Mouse (Mus musculus): ENCODE data around the gene Brsk2.

The Brsk2 gene

GRCm38 (mm10) chr7:142035048-142035811, 85.7 kb downstream of the Brsk2 start:
- DNase-seq, result peak; percentile 27

DNA sequence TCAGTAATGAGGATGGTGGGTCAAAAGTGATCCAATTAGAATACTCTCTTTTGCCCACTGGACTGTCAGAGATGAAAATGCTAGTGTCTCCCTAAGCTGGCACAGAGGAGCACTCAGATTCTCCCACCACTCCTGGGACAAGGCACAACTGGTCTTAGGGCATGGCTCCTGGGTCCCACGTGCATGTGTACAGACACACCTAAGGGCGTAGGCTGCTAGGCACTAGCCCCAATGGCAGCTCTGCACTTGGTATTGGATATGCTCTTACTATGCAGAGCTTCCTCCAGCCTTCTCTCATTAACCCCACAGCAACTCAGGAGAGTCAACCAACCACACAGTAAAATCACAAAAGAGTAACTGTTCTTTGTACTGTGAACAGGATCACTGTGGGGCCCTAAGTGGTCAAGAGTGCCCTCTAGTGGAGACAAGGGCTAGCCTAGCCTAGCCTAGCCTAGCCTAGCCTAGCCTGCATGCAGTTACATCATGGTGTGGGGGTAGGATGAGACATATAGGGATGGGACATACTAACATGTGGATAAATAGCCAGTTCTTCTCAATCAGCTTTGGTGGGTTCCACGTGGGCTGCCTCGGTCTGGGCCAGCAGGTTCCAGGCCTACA, 88.1 kb downstream of the Brsk2 start:
- peak; percentile 82 for DNase-seq

- peak; percentile 55 for DNase-seq
These were observed 91.2 kb downstream of the Brsk2 start for GRCm38 (mm10) chr7:142040756-142041155.

- no peak for DNase-seq
These were observed 95.8 kb downstream of the Brsk2 start for GRCm38 (mm10) chr7:142045344-142045743.

GRCm38 (mm10) chr7:142045932-142046331, 96.4 kb downstream of the Brsk2 start:
- DNase-seq, result no peak

- no peak for DNase-seq
These were observed 101.0 kb downstream of the Brsk2 start for GRCm38 (mm10) chr7:142050536-142050935.

All from lung, postnatal 36 days (tissue).